Mouse (Mus musculus): ENCODE measurements around the gene Fbrsl1. TPM values are rescaled to one million over a fixed set of nuclear protein-coding genes. Genes with fewer than 3 reads are reported as not detected.

Gene Fbrsl1
- total RNA-seq, 2 experiments from 2014 or later = 78.1 to 79.8 TPM

GRCm38 (mm10) chr5:110342648-110343284 lies 105.5 kb downstream of the Fbrsl1 start, which contains the start of gene P2rx2:
Gene P2rx2 (minus strand): TSS chr5:110343212.
- TF ChIP-seq CTCF (IDR thresholded peaks at IDR 0.05) = no peak
- Histone ChIP-seq H3K27ac (no peak within 1 kb of the TSS), H3K4me3 (peak within 1 kb of the TSS; percentile 43)
- intact Hi-C loops (cut with DNase I) = no loop called here
- DNase-seq (ENCODE audit: extremely low spot score in 1 of 2, low spot score in 2 of 2) = peak in 1 of 2 experiments; percentile 17

DNA sequence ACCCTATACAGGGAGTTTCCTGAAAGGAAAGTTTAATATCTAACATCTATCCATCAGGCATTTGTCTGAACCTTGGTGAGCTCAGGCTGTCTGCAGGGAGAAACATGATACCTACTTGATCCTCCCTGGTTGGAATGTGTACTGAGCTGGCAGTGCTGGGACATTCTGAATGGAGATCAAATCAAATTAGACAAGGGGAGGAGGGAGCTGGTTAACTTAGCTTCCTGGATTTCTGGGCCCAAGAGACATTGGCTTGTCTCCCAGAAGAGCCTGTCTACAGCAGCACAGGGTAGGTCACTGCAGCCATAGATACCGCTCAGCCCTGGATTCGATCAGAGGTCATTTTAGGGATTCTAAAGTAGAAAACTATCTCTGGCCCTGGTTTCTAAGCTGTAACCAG lies 109.5 kb downstream of the Fbrsl1 start:
- Histone ChIP-seq H3K4me3 (no peak overlapping the region), H3K27ac (no peak overlapping the region)
- intact Hi-C loops (cut with DNase I) = no loop called here
- TF ChIP-seq CTCF (IDR thresholded peaks at IDR 0.05) = no peak
- DNase-seq (ENCODE audit: extremely low spot score in 1 of 2, low spot score in 2 of 2) = no peak

- no peak for DNase-seq (ENCODE audit: extremely low spot score in 1 of 2, low spot score in 2 of 2)
- H3K27ac ChIP-seq = no peak overlapping the region
- intact Hi-C loops (cut with DNase I) = no loop called here
- TF ChIP-seq CTCF (IDR thresholded peaks at IDR 0.05) = no peak
- no peak overlapping the region for H3K4me3 ChIP-seq
Observed at GRCm38 (mm10) chr5:110330508-110330907, 117.8 kb downstream of the Fbrsl1 start.

- intact Hi-C loops (cut with DNase I) = no loop called here
- Histone ChIP-seq H3K4me3 (no peak overlapping the region), H3K27ac (no peak overlapping the region)
- TF ChIP-seq CTCF (IDR thresholded peaks at IDR 0.05) = no peak
- DNase-seq (ENCODE audit: extremely low spot score in 1 of 2, low spot score in 2 of 2) = no peak
Observed at GRCm38 (mm10) chr5:110313127-110313526, 135.2 kb downstream of the Fbrsl1 start.

Other genes with a start within 250 kb of the Fbrsl1 start
- gene Ankle2, start 217.5 kb downstream of the Fbrsl1 start, total RNA-seq (2021) = 10 to 100 TPM; 35.0 to 43.6 TPM
- gene Pgam5, start 178.6 kb downstream of the Fbrsl1 start, total RNA-seq (2021) = 10 to 100 TPM; 58.9 to 60.0 TPM
- gene Pxmp2, start 162.3 kb downstream of the Fbrsl1 start, total RNA-seq (2021) = 1 to 10 TPM; 7.8 to 8.3 TPM
- gene Pole, start 162.2 kb downstream of the Fbrsl1 start, total RNA-seq (2021) = 1 to 10 TPM in 1 of 2 experiments, under 1 TPM in 1; 0.98 to 1.5 TPM
- under 1 TPM in 1 of 2 experiments, not detected in 1; 0.26 TPM for gene P2rx2, start 105.3 kb downstream of the Fbrsl1 start, total RNA-seq (2021)
- not detected for gene Lrcol1, start 103.8 kb downstream of the Fbrsl1 start, total RNA-seq (2021)
- 100 to 1,000 TPM; 103 to 119 TPM for gene Galnt9, start 95.9 kb upstream of the Fbrsl1 start, total RNA-seq (2021)
- gene Noc4l, start 204.9 kb upstream of the Fbrsl1 start, total RNA-seq (2021) = 10 to 100 TPM; 25.6 to 27.2 TPM
- 10 to 100 TPM; 30.4 to 31.6 TPM for gene Ddx51, start 204.9 kb upstream of the Fbrsl1 start, total RNA-seq (2021)